Mouse (Mus musculus) stomach, postnatal 0 days (tissue): ENCODE data around the gene Mgrn1.

Experiments
- CTCF ChIP-seq: IDR thresholded peaks from 2 replicates; pipeline ENCODE4 v1.5.1; 2016; ENCODE audit warnings: antibody characterized with exemption, low read depth, mild to moderate bottlenecking, moderate library complexity
- EP300 ChIP-seq: optimal IDR thresholded peaks from 2 replicates; pipeline ENCODE3; 2016; ENCODE audit warnings: antibody characterized with exemption

GRCm38 (mm10) chr16:4963797-4964709 lies 78.0 kb downstream of the Mgrn1 start, which contains the start of gene Anks3:
- no peak for TF ChIP-seq EP300
- TF ChIP-seq CTCF: peak; percentile 13; the same call in 1 of the 2 replicates
